Mouse (Mus musculus) thymus, postnatal 0 days (tissue): ENCODE results near the gene Hoxd8. TPM values are rescaled to one million over a fixed set of nuclear protein-coding genes. Genes with fewer than 3 reads are reported as not detected.

Experiments
- DNase-seq: peaks from one replicate; pipeline ENCODE4 v3.0.0-alpha.2; 2015; ENCODE audit warnings: low spot score
- polyA plus RNA-seq: library from polyadenylated mRNA; unstranded; fragments of >200 nt; fragmentation: Nextera tagmentation; extraction: Ambion mirVana; gene quantifications from 2 replicates; pipeline ENCODE4 v1.2.1, GENCODE M21; 2015

The Hoxd8 gene
- polyA plus RNA-seq, 1 experiment from 2014 or later = 0.73 TPM

GRCm38 (mm10) chr2:74713239-74714150, 9.1 kb downstream of the Hoxd8 start:
- no peak for DNase-seq

- no peak for DNase-seq
These were observed 9.9 kb downstream of the Hoxd8 start for GRCm38 (mm10) chr2:74714156-74714789.

GRCm38 (mm10) chr2:74714881-74715280, 10.5 kb downstream of the Hoxd8 start:
- no peak for DNase-seq

- peak; percentile 87 for DNase-seq
These were observed 11.3 kb downstream of the Hoxd8 start for GRCm38 (mm10) chr2:74715504-74716241.

- no peak for DNase-seq
These were observed 16.0 kb downstream of the Hoxd8 start for GRCm38 (mm10) chr2:74720384-74720783.

- no peak for DNase-seq
These were observed 16.6 kb downstream of the Hoxd8 start for GRCm38 (mm10) chr2:74720955-74721491.

GRCm38 (mm10) chr2:74721882-74722281, 17.5 kb downstream of the Hoxd8 start:
- DNase-seq = no peak

GRCm38 (mm10) chr2:74722949-74723348, 18.5 kb downstream of the Hoxd8 start:
- no peak for DNase-seq

GRCm38 (mm10) chr2:74724244-74725015, 20.0 kb downstream of the Hoxd8 start:
- no peak for DNase-seq

- no peak for DNase-seq
These were observed 20.8 kb downstream of the Hoxd8 start for GRCm38 (mm10) chr2:74725171-74725570.

- DNase-seq = no peak
These were observed 22.1 kb downstream of the Hoxd8 start, which contains the start of gene Gm28230 for GRCm38 (mm10) chr2:74726551-74726950. TSS of gene Gm28230 (plus strand) at chr2:74726728.

GRCm38 (mm10) chr2:74726973-74727639, 22.7 kb downstream of the Hoxd8 start:
- no peak for DNase-seq

GRCm38 (mm10) chr2:74727640-74728302, 23.4 kb downstream of the Hoxd8 start:
- no peak for DNase-seq

GRCm38 (mm10) chr2:74728303-74728680, 23.9 kb downstream of the Hoxd8 start:
- no peak for DNase-seq

- no peak for DNase-seq
These were observed 25.9 kb downstream of the Hoxd8 start for GRCm38 (mm10) chr2:74730331-74730730.

GRCm38 (mm10) chr2:74731055-74731454, 26.6 kb downstream of the Hoxd8 start:
- DNase-seq = no peak

GRCm38 (mm10) chr2:74731799-74732512, 27.5 kb downstream of the Hoxd8 start:
- no peak for DNase-seq

- DNase-seq = no peak
These were observed 28.3 kb downstream of the Hoxd8 start for GRCm38 (mm10) chr2:74732513-74733316.
